8 mouse cellular contexts compared by ENCODE assay signal in the genomic region with DNA sequence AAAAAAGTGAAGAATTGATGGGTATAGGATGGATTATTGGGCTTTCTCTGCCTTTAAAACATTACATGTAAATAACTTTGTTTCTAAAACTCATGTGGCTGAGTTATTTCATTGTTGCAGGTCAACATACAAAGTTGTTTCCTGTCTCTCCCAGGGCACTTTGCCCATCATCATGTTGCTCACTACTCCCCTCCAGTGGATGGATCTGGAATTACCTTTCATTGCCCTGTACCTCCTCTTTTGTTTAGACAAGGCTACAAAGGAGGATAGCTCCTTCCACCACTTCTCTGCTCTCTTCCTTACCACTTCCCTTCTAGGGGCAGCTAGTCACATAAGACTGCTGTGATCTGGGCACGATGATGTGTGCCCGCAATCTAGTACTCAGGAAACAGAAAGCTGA. TPM values are rescaled to one million over a fixed set of nuclear protein-coding genes. Genes with fewer than 3 reads are reported as not detected.
DNase-seq lines count a peak whose midpoint lies in the region; ATAC-seq and TF ChIP-seq lines count a peak whose summit lies in the region.

No protein-coding gene starts in this region.

- H3K4me3 ChIP-seq in kidney, embryonic 15.5 days (replicated peaks) = no peak overlapping the region
- no peak overlapping the region for H3K4me3 ChIP-seq in hindbrain, postnatal 0 days (ENCODE audit: low read length)

- intact Hi-C loops in left cerebral cortex, postnatal 14 days (cut with DNase I) = loop anchor here (5.0 kb wide), 2 partner anchors 58 to 82 kb away; no protein-coding TSS in a partner anchor

- H3K4me1 ChIP-seq in kidney, embryonic 15.5 days = peaks cover 24% of the 10 kb centered on the region
- peaks cover 6% of the 10 kb centered on the region; the same call in 1 of the 2 replicates for H3K4me1 ChIP-seq in hindbrain, postnatal 0 days (ENCODE audit: insufficient read depth, low read length)

- H3K36me3 ChIP-seq in kidney, embryonic 15.5 days = no peaks in the 10 kb centered on the region
- no peaks in the 10 kb centered on the region for H3K36me3 ChIP-seq in hindbrain, postnatal 0 days (ENCODE audit: insufficient read depth, low read length)

- no peak overlapping the region for H3K9ac ChIP-seq in kidney, embryonic 15.5 days
- no peak overlapping the region for H3K9ac ChIP-seq in hindbrain, postnatal 0 days (replicated peaks; ENCODE audit: low read length)

- WGBS in kidney, embryonic 15.5 days = 49% methylated on average over 2 of the region's 2 CpGs
- WGBS in hindbrain, postnatal 0 days = 53% methylated on average over 2 of the region's 2 CpGs

- peak; percentile 85 for DNase-seq in kidney, adult 18-20 months
- DNase-seq in adrenal gland, adult 2 months = peak; percentile 81
- peak; percentile 89 for DNase-seq in embryo, embryonic 10.5 days (ENCODE audit: low spot score)
- DNase-seq in hindbrain, postnatal 0 days (ENCODE audit: low spot score) = peak; percentile 63
- peak; percentile 52 to 71 for DNase-seq in left cerebral cortex, postnatal 14 days (ENCODE audit: low spot score in 2 of 2)
- peak; percentile 77 to 83 for DNase-seq in natural killer cell, adult 2 months (ENCODE audit: low spot score in 2 of 2)
- peak; percentile 89 for DNase-seq in thymus, postnatal 0 days (ENCODE audit: low spot score)

- TF ChIP-seq CTCF in hindbrain, postnatal 0 days (IDR thresholded peaks at IDR 0.05; ENCODE audit: low read depth) = peak; percentile 75

- H3K27me3 ChIP-seq in kidney, embryonic 15.5 days = peaks cover 3% of the 10 kb centered on the region; the same call in 1 of the 2 replicates
- H3K27me3 ChIP-seq in hindbrain, postnatal 0 days (ENCODE audit: insufficient read depth, low read length) = no peaks in the 10 kb centered on the region

- no peak for ATAC-seq in kidney, embryonic 15.5 days (replicated peaks; ENCODE audit: low FRiP score)
- ATAC-seq in hindbrain, postnatal 0 days = no peak

- no peaks in the 10 kb centered on the region for H3K9me3 ChIP-seq in kidney, embryonic 15.5 days (replicated peaks)
- no peaks in the 10 kb centered on the region for H3K9me3 ChIP-seq in hindbrain, postnatal 0 days (ENCODE audit: low read length)

- H3K27ac ChIP-seq in kidney, embryonic 15.5 days = no peak overlapping the region
- no peak overlapping the region for H3K27ac ChIP-seq in hindbrain, postnatal 0 days

- H3K4me2 ChIP-seq in kidney, embryonic 15.5 days = no peak overlapping the region
- no peak overlapping the region for H3K4me2 ChIP-seq in hindbrain, postnatal 0 days (ENCODE audit: low read depth, low read length)

RNA-seq across cellular contexts. Expression of gene Car12, which starts 7.7 kb away (rescaled TPM):
- polyA plus RNA-seq in kidney, embryonic 15.5 days (2015; fragmentation: Nextera tagmentation; extraction: Ambion mirVana) = 14.5 and 15.6 TPM in 2 replicates
- under 1 TPM; 0.23 to 0.45 TPM for total RNA-seq in adrenal gland, adult 2 months (2021)
- polyA plus RNA-seq in adrenal gland, adult 2 months (2012; rRNA removed) = 0.42 and 0.49 TPM in 2 replicates
- total RNA-seq in hindbrain, postnatal 0 days (2014; rRNA removed) = 5.9 and 12.5 TPM in 2 replicates
- 6.6 and 7.4 TPM in 2 replicates for polyA plus RNA-seq in hindbrain, postnatal 0 days (2015; fragmentation: Nextera tagmentation; extraction: Ambion mirVana)
- 1 to 10 TPM; 3.6 to 7.7 TPM for total RNA-seq in left cerebral cortex, postnatal 14 days (2021)
- polyA plus RNA-seq in thymus, postnatal 0 days (2015; fragmentation: Nextera tagmentation; extraction: Ambion mirVana) = 1.5 and 2.4 TPM in 2 replicates
